9 mouse cellular contexts compared by ENCODE assay signal in the genomic region with DNA sequence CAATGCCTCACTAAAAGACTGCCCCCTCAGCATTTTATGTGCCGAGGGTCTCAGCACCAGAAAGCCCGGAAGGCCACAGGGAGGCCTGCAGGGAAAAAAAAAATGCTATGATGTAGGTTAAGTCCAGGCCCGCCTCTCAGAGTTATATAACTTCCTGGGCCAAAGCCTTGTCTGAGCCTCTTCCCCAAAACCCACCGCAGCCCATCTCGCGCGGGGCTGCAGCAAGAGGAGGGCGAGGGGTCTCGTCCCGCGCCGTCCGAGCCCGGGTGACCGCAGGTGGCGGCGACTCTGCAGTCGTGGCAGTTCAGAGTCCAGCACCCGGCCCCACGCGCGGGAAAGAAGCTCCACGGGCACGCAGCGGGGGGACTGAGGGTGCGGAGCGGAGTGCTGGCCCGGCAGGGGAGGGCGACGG. TPM values are rescaled to one million over a fixed set of nuclear protein-coding genes. Genes with fewer than 3 reads are reported as not detected.
DNase-seq lines count a peak whose midpoint lies in the region; ATAC-seq and TF ChIP-seq lines count a peak whose summit lies in the region.
"Had no signal": no experiment of that assay in that cellular context is flagged by ENCODE, and none has a peak within 500 bp of the region (broad histone marks: within the 10 kb centered on the region; RNA-seq: fewer than 3 reads in every experiment).

No protein-coding gene starts in this region.

- H3K9me3 ChIP-seq in forebrain, embryonic 12.5 days = no peaks in the 10 kb centered on the region
- no peaks in the 10 kb centered on the region for H3K9me3 ChIP-seq in liver, embryonic 13.5 days (replicated peaks)

- peak overlapping the region; percentile 96 for H3K27ac ChIP-seq in layer of hippocampus, adult 2 months
- peak overlapping the region; percentile 68 for H3K27ac ChIP-seq in forebrain, embryonic 12.5 days
- H3K27ac ChIP-seq in liver, embryonic 13.5 days = peak overlapping the region; percentile 96
- H3K27ac ChIP-seq in olfactory bulb, adult 2 months (ENCODE audit: insufficient read depth, low read depth, low read length) = peak overlapping the region; percentile 71

- TF ChIP-seq POLR2A in olfactory bulb, adult 2 months (IDR thresholded peaks at IDR 0.05; ENCODE audit: insufficient read depth, low read depth, low read length) = no peak

- H3K27me3 ChIP-seq in forebrain, embryonic 12.5 days = no peaks in the 10 kb centered on the region
- H3K27me3 ChIP-seq in liver, embryonic 13.5 days = no peaks in the 10 kb centered on the region

- H3K4me2 ChIP-seq in forebrain, embryonic 12.5 days = peak overlapping the region; percentile 75
- H3K4me2 ChIP-seq in liver, embryonic 13.5 days = peak overlapping the region; percentile 87

- peaks cover 14% of the 10 kb centered on the region for H3K4me1 ChIP-seq in forebrain, embryonic 12.5 days
- H3K4me1 ChIP-seq in liver, embryonic 13.5 days (replicated peaks) = peaks cover 56% of the 10 kb centered on the region
- H3K4me1 ChIP-seq in olfactory bulb, adult 2 months (ENCODE audit: control insufficient read depth, insufficient read depth, low read length) = peaks cover 8% of the 10 kb centered on the region

- peak; percentile 13 to 32 for DNase-seq in layer of hippocampus, adult 2 months (ENCODE audit: low spot score in 2 of 2)
- DNase-seq in layer of hippocampus, adult 9-10 months (ENCODE audit: low spot score) = no peak
- DNase-seq in R1 (ENCODE audit: low read depth, low spot score) = peak; percentile 35
- DNase-seq in liver, embryonic 13.5 days = peak; percentile 22
- no peak for DNase-seq in layer of hippocampus, adult 11-12 months (ENCODE audit: low spot score)
- DNase-seq in frontal cortex, postnatal 36 days (ENCODE audit: low spot score in 2 of 2) = no peak

- H3K36me3 ChIP-seq in forebrain, embryonic 12.5 days (replicated peaks) = no peaks in the 10 kb centered on the region
- H3K36me3 ChIP-seq in liver, embryonic 13.5 days = peaks cover 12% of the 10 kb centered on the region; the same call in 1 of the 2 replicates

- H3K9ac ChIP-seq in forebrain, embryonic 12.5 days = peak overlapping the region; percentile 95
- H3K9ac ChIP-seq in liver, embryonic 13.5 days = peak overlapping the region; percentile 100

- no peak; the same call in none of the 2 replicates for ATAC-seq in forebrain, embryonic 12.5 days (ENCODE audit: low FRiP score)
- ATAC-seq in liver, embryonic 13.5 days (ENCODE audit: low read depth) = no peak

- no peak for TF ChIP-seq CTCF in layer of hippocampus, adult 2 months (conservative IDR thresholded peaks at IDR 0.05)
- no peak for TF ChIP-seq CTCF in olfactory bulb, adult 2 months (IDR thresholded peaks at IDR 0.05; ENCODE audit: insufficient read depth, low read depth, low read length)

- peak overlapping the region; percentile 93 for H3K4me3 ChIP-seq in layer of hippocampus, adult 2 months
- peak overlapping the region; percentile 86 for H3K4me3 ChIP-seq in forebrain, embryonic 12.5 days (replicated peaks)
- H3K4me3 ChIP-seq in liver, embryonic 13.5 days (replicated peaks) = peak overlapping the region; percentile 98
- H3K4me3 ChIP-seq in olfactory bulb, adult 2 months (ENCODE audit: insufficient read depth, low read depth, low read length) = peak overlapping the region; percentile 70

- under 1% methylated on average over 30 of the region's 30 CpGs for WGBS in forebrain, embryonic 12.5 days
- WGBS in liver, embryonic 13.5 days (ENCODE audit: insufficient replicate concordance) = 1% methylated on average over 29 of the region's 30 CpGs
- WGBS in olfactory bulb, adult 2 months = under 1% methylated on average over 30 of the region's 30 CpGs

RNA-seq across cellular contexts. Expression of a gene that starts 0.4 kb away (rescaled TPM):
- total RNA-seq in layer of hippocampus, adult 2 months (2021) = 1 to 10 TPM; 5.4 to 6.7 TPM
- polyA plus RNA-seq in forebrain, embryonic 12.5 days (2016; fragmentation: Nextera tagmentation; extraction: Ambion mirVana) = 24.3 and 24.4 TPM in 2 replicates
- 10.6 and 14.2 TPM in 2 replicates for polyA plus RNA-seq in liver, embryonic 13.5 days (2015; fragmentation: Nextera tagmentation; extraction: Ambion mirVana)
- not detected in 2 replicates for polyA plus RNA-seq in olfactory bulb, adult 2 months (2012; ENCODE audit: insufficient read depth, insufficient read length, low replicate concordance, missing spikeins)

RNA-seq across cellular contexts. Expression of a gene that starts 0.4 kb away (rescaled TPM):
- total RNA-seq in layer of hippocampus, adult 2 months (2021) = 10 to 100 TPM; 21.1 to 22.8 TPM
- 44.1 and 47.8 TPM in 2 replicates for polyA plus RNA-seq in forebrain, embryonic 12.5 days (2016; fragmentation: Nextera tagmentation; extraction: Ambion mirVana)
- polyA plus RNA-seq in liver, embryonic 13.5 days (2015; fragmentation: Nextera tagmentation; extraction: Ambion mirVana) = 76.2 and 88.7 TPM in 2 replicates
- not detected in 2 replicates for polyA plus RNA-seq in olfactory bulb, adult 2 months (2012; ENCODE audit: insufficient read depth, insufficient read length, low replicate concordance, missing spikeins)

RNA-seq across cellular contexts. Expression of a gene that starts 53.3 kb away (rescaled TPM):
- not detected for total RNA-seq in layer of hippocampus, adult 2 months (2021)
- not detected in 2 replicates for polyA plus RNA-seq in forebrain, embryonic 12.5 days (2016; fragmentation: Nextera tagmentation; extraction: Ambion mirVana)
- polyA plus RNA-seq in liver, embryonic 13.5 days (2015; fragmentation: Nextera tagmentation; extraction: Ambion mirVana) = not detected in 2 replicates
- polyA plus RNA-seq in olfactory bulb, adult 2 months (2012; ENCODE audit: insufficient read depth, insufficient read length, low replicate concordance, missing spikeins) = not detected in 2 replicates
- total RNA-seq: gastrocnemius, adult 8-10 months had no signal

RNA-seq across cellular contexts. Expression of a gene that starts 59.2 kb away (rescaled TPM):
- not detected for total RNA-seq in layer of hippocampus, adult 2 months (2021)
- polyA plus RNA-seq in forebrain, embryonic 12.5 days (2016; fragmentation: Nextera tagmentation; extraction: Ambion mirVana) = not detected in 2 replicates
- polyA plus RNA-seq in liver, embryonic 13.5 days (2015; fragmentation: Nextera tagmentation; extraction: Ambion mirVana) = not detected in 2 replicates
- not detected in 2 replicates for polyA plus RNA-seq in olfactory bulb, adult 2 months (2012; ENCODE audit: insufficient read depth, insufficient read length, low replicate concordance, missing spikeins)
- total RNA-seq: gastrocnemius, adult 8-10 months had no signal

Comparison
In these comparisons a context has a peak if more than half of its experiments do, and no peak if none do; other contexts are left out.
1. DNase-seq: peak in layer of hippocampus, adult 2 months (2 of 2), R1 (single experiment) and liver, embryonic 13.5 days (single experiment); none in layer of hippocampus, adult 9-10 months (single experiment), layer of hippocampus, adult 11-12 months (single experiment) and frontal cortex, postnatal 36 days (0 of 2).
2. RNA of a gene that starts 0.4 kb away (polyA plus RNA-seq): 24.3 to 24.4 TPM in forebrain, embryonic 12.5 days and 10.6 to 14.2 TPM in liver, embryonic 13.5 days; not detected in olfactory bulb, adult 2 months; every median in the first group is over 10 times any median in the second.
3. RNA of a gene that starts 0.4 kb away (polyA plus RNA-seq): 76.2 to 88.7 TPM in liver, embryonic 13.5 days and 44.1 to 47.8 TPM in forebrain, embryonic 12.5 days; not detected in olfactory bulb, adult 2 months; every median in the first group is over 10 times any median in the second.
4. Peak in every context shown above with its lines, with median percentiles within 50 percentile points of each other: H3K27ac ChIP-seq and H3K4me3 ChIP-seq.